Mouse (Mus musculus) adrenal gland, adult 18-20 months (tissue): ENCODE results near the gene Foxn3. TPM values are rescaled to one million over a fixed set of nuclear protein-coding genes. Genes with fewer than 3 reads are reported as not detected.
A peak's percentile ranks its signal among the peaks of the same experiment; 100 is the strongest.

Experiments
- DNase-seq, 2 experiments: peaks; one replicate each; pipeline ENCODE4 v3.0.0; 2021 to 2022; ENCODE audit warnings: low spot score in 2 of 2
- total RNA-seq, 2 experiments: library from RNA; stranded (reverse); gene quantifications; 1 replicate in 1 of 2; 2 replicates in 1 of 2; pipeline ENCODE4 v1.2.3; 2021

Gene Foxn3
- total RNA-seq, 2 experiments from 2014 or later, result 41.4 to 49.2 TPM

DNA sequence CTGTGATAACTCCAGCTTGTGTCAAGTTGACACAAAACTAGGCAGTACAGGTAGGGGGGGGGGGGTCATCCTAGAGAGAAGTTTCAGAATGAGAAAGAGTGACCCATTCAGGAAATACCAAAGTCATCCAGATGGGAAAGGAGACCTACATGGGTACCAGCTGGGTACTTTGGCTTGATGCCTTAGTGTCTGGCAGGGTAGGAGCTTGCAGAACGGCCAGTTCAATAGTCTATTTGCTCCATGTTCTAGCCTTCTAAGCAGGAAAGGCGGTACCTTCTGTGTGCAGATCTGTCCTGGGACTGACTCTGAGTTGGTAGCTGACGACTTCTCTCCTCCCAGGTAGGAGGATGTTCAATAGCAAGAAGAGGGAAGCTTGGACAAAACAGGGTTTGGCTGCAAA, 134.3 kb downstream of the Foxn3 start:
- DNase-seq, result no peak

DNA sequence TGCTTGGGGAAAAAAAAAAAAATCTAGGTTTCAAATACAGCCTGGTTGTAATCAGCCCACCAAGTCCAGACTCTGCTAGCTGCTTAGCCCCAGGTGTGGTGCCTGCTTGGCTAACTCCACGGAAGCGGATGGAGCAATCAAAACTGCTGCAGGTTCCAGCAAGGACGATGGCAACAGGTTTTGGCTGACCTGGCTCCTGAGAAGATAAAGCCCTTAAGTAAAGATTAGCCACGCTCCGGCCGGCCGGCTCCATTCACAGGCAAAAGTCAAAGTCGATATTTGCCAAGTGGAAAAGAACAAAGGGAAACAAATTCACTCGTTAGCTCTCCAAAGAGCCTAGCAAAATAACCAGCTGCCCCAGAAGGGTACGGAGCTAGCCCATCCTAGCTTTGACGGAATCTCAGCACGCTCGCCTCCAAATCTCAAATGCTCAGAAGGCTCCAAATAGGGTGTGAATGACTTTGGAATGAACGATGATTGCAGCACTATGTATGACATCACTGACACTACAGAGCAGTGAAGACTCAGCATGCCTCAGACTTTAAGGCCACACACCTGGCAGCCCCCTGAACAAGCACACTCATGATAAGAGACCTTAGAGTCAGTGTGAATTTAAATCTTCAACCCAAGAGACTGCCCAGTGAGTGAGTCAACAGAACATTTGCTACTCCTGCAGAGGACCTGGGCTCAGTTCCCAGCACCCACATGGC, 137.0 kb downstream of the Foxn3 start:
- no peak for DNase-seq

DNA sequence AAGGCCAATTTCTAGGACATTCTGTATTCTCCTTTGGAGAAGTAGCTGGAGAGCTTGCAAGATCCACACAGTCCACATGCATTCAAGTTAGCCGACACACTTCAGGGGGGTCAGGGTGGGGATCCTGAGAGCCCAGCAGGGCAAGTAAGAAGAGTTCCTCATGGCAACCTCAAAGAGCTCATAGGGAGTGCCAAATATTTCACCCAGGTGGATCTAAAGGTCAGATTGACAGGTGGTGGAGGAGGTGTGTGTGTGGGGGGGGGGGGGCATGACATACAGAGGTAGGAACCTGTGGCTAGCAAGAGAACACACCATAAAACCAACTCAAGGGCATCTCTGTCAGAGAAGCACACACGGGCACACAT, 144.0 kb downstream of the Foxn3 start:
- no peak for DNase-seq

DNA sequence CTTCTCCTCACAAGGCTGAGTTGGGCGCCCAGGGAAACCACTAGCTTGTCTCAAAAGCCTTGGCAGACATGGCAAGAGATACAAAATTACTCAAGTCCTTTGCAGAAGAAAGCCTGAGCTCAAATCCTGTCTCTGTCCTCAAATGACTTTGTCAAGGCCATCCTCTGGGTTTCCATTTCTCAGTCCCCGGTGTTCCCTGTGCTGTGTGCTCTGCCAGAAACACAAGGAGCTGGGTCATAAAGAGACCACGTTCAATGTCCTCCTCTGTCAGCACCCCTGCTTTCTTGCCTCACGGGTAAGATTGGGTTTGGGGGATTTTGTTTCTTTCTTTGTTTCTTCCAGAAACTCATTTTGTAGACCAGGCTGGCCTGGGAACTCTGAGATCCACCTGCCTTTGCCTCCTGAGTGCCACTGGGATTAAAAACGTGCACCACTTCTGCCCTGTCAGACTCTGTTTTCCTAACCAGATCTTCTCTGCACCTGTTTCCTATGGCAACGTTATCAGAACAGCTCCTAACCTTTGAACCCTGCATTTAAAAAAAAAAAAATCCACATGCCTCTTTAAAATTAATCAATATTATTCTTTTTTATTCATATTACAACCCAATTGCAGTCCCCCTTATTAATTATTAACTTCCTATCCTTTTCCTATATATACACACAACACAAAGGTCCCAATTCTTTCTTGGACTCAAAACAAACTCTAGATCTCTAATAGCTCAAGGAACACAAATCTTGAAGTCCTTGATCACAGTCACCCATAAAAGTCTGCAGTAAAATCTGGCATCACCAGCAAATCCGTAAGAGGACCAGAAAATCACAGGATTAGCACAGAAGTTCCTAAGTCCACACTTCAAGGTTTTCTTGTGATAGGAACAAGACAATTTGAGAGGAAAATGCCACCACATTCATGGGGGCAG, 144.6 kb downstream of the Foxn3 start:
- DNase-seq, result no peak

DNA sequence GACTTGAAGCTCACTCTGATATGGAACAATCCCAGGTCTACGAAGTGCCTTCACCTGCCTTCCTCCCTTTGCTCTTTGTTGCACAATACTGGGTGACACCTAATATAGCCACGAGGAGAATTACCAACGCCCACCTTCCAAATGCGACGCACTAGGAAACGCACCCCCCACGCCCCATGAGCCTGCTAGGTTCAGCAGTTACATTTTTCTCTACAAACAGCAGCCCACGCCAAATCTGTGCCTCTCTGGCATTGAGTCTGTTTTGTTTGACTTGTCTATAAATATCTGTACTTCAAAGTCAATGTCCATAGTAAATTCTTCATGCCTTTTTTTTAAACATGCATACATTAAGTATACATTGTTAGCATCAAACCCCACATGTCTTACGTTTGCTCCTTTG, 145.5 kb downstream of the Foxn3 start:
- DNase-seq, result no peak

- DNase-seq, result no peak
These were observed 147.8 kb downstream of the Foxn3 start for GRCm38 (mm10) chr12:99415538-99415937.

DNA sequence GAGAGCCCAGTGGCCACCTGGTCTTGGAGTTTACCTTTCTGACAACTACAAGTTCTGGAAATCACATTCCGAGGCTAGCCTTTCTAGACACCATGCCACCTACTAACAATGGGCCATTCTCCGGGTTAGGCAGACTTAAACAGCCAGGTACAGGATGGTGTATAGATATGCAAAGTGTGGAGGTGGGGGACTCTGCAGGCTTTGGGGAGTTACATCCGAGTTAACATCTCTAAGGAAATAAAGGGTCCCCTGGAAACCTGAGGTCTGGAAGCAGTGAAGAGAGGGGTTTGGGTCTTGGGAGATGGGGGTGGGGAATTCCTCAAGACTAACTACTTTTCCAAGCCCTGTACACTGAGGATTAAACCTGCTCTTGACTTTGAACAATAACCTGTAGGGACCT, 150.9 kb downstream of the Foxn3 start:
- no peak for DNase-seq

DNA sequence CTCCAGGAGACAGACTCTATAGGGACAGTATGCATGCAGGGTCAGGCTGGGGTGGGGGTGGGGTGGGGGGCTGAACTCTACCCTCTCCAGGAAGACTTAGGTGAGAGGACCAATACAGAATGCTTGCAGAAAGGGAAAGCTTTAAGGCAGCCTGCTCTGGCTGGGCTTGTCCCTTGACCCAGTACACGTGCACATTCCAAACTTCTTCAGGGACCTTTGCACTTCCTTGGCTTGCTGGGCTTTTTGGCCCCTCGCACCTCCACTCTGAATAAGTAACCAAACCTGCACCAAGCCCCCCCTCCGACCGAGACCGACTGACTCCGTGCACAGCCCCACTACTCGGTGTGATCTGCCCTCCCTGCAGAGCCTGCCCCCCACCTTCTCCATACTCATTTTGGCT, 151.3 kb downstream of the Foxn3 start:
- DNase-seq, result no peak

- DNase-seq, result no peak
These were observed 154.7 kb downstream of the Foxn3 start for GRCm38 (mm10) chr12:99408651-99409050.

GRCm38 (mm10) chr12:99408089-99408488, 155.3 kb downstream of the Foxn3 start:
- DNase-seq, result no peak

- DNase-seq, result no peak
These were observed 156.1 kb downstream of the Foxn3 start for GRCm38 (mm10) chr12:99407318-99407716.

- no peak for DNase-seq
These were observed 156.6 kb downstream of the Foxn3 start for GRCm38 (mm10) chr12:99406697-99407317.

- no peak for DNase-seq
These were observed 157.1 kb downstream of the Foxn3 start for GRCm38 (mm10) chr12:99406254-99406653.

DNA sequence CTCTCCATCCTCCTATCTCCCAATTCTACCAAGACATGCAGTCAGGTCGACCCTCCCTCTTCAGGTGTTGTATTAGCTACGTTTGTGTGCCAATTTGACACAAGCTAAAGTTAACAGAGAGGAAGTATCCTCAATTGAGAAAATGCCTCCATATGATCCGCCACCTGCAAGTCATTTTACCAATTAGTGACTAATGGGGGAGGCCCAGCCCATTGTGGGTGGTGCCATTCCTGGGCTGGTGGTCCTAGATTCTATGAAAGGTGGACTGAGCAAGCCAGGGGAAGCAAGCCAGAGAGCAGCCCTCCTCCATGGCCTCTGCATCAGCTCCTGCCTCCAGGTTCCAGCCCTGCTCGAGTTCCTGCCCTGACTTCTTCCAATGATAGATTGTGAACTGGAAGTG, 158.0 kb downstream of the Foxn3 start:
- DNase-seq, result no peak

- DNase-seq, result no peak
These were observed 160.4 kb downstream of the Foxn3 start for GRCm38 (mm10) chr12:99403004-99403403.

- no peak for DNase-seq
These were observed 162.5 kb downstream of the Foxn3 start for GRCm38 (mm10) chr12:99400907-99401306.

DNA sequence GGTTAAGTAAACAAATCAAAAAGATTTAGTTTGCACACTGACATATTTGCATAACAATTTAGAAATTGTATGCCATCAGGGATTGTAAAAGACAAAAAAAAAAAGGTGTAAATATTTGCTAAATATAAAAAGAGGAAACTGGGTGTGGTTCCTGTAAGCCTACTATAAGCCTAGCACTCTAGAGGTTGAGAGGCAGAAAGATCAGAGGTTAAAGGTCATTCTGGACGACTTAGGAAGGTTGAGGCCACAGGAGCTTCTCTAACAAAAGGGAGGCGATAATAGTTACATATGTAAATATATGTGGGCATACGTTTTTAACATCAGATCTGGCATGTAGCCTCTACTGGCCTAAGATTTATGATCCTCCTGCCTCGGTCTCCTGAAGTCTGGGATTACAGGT, 163.8 kb downstream of the Foxn3 start:
- no peak for DNase-seq

DNA sequence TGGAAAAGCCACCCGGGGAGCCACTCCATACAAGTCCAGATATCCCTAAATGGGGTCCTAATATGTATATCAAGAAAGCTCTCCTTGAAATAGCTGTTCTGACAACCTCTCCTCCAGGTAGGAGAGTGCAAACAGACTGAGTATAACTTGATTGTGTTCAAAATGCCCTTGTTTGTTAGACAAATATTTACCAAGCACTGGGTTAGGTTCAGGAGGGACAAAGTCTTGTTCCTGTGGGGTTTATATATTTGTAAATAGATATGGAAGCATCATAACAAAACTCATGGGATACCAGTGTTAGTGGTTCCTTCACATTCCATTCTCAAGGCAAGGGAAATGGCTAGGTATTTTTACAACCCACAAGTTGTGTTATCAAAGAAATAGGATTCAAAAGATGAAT, 166.9 kb downstream of the Foxn3 start:
- DNase-seq, result no peak

DNA sequence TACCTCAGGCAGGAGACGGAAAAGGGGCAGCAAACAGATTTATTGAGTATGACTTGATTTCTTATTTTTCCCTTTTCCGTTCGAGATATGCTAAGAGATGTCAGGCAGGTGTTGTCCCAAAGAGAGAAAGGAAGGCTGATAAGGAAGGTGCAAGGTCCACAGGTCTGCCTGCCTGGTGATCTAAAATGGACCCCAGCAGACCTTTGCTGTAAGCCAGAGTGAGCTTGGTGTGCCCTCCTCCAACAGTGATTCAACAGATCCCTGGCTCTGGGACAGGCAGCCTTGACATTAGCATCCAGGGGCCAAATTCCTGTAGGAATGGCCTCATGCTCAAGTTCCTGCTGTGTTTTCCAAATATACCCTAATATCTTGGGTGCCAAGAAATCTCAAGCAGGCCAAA, 168.3 kb downstream of the Foxn3 start:
- DNase-seq, result peak in 1 of 2 experiments; percentile 42

- no peak for DNase-seq
These were observed 168.7 kb downstream of the Foxn3 start for GRCm38 (mm10) chr12:99394676-99395075.

DNA sequence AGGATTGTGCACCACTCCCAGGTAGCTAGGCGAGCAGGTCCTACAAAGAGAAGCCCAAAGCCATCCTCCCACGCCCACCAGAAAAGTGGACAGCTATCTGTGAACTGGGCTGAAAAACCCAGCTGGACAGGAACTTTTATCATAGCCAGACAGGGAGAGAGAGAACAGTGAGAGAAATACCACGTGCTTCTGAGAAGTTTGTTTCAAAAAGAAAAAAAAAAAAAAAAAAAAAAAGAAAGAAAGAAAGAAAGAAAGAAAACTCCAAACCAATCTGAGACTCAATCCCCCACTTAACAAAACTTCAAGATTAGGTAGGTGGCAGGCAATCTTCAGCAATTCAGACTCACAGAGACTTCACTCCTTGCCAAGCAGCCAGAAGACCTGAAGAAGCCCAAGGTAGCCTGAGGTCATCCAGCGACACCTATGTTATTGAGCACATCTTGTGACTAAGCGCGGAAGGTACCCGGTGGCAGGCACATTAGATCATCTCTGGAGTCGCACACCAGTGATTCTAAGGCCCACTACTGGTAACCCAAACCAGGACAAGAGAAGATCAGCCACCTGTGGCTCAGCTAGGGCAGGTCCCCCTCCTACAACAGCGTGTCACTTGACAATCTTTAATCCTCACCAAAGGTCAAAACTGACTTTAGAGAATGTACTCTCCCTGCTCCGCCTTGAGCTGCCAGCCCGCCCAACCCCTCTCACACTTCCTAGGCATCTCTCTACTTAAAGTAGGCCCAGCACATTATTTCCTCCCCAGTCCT, 169.3 kb downstream of the Foxn3 start:
- no peak for DNase-seq
